Mouse (Mus musculus) CH12.LX (cell line): ENCODE measurements at regions not wholly inside any gene's neighbourhood (a gene's known extent, or its start where the extent isn't known, plus 50 kb on each side); places are given as distances from the start of the nearest gene placed in this dataset.

Source experiments
- DNase-seq: peaks from one replicate; pipeline ENCODE4 v3.0.0-alpha.2; 2013; ENCODE audit errors: extremely low read depth
- H3K27ac ChIP-seq: 2 replicates; pipeline ENCODE4 v1.5.1; 2012; ENCODE audit warnings: low read depth, mild to moderate bottlenecking, control low read depth, moderate library complexity; ENCODE audit not compliant: insufficient read depth
- H3K27me3 ChIP-seq: replicated peaks from 2 replicates; pipeline ENCODE3; 2012; ENCODE audit warnings: inconsistent platforms
- H3K36me3 ChIP-seq, 2 experiments: replicated peaks in 1 of 2; 2 replicates each; pipeline versions ENCODE3 to v1.6.1; 2012; ENCODE audit warnings: inconsistent platforms in 1 of 2, low read length in 1 of 2, mild to moderate bottlenecking in 1 of 2, mixed read lengths in 1 of 2, moderate library complexity in 1 of 2; ENCODE audit not compliant: control insufficient read depth in 1 of 2, insufficient read depth in 1 of 2
- H3K4me1 ChIP-seq, 2 experiments: 2 replicates each; pipeline ENCODE4 v1.6.1; 2012; ENCODE audit warnings: inconsistent platforms in 1 of 2, moderate library complexity in 1 of 2; ENCODE audit not compliant: insufficient read depth in 2 of 2, control insufficient read depth in 1 of 2
- H3K4me2 ChIP-seq: 2 replicates; pipeline ENCODE4 v1.6.1; 2012; ENCODE audit warnings: low read depth, mild to moderate bottlenecking, control low read depth; ENCODE audit not compliant: poor library complexity, insufficient read depth, severe bottlenecking
- H3K4me3 ChIP-seq, 3 experiments: fragments of 150-350 bp in 1 of 3; sonication (generic) in 1 of 3; replicated peaks in 1 of 3; 2 replicates each; pipeline versions ENCODE3 to v1.5.1; 2011 to 2012; ENCODE audit warnings: low read depth in 2 of 3, low read length in 2 of 3, mild to moderate bottlenecking in 2 of 3, moderate library complexity in 2 of 3, control low read depth in 1 of 3, improper control_type of control experiment in 1 of 3, inconsistent platforms in 1 of 3, mixed read lengths in 1 of 3; ENCODE audit not compliant: poor library complexity in 1 of 3
- H3K79me2 ChIP-seq: replicated peaks from 2 replicates; pipeline ENCODE4 v1.6.1; 2012; ENCODE audit warnings: mild to moderate bottlenecking, moderate library complexity; ENCODE audit not compliant: control insufficient read depth, poor library complexity, insufficient read depth, severe bottlenecking; ENCODE audit errors: extremely low read depth
- H3K9ac ChIP-seq: 2 replicates; pipeline ENCODE4 v1.6.1; 2012; ENCODE audit warnings: low read depth, mild to moderate bottlenecking, control low read depth, moderate library complexity; ENCODE audit not compliant: insufficient read depth
- H3K9me3 ChIP-seq: replicated peaks from 2 replicates; pipeline ENCODE3; 2012; ENCODE audit warnings: low read length, inconsistent platforms, mixed read lengths
- CHD2 ChIP-seq: IDR thresholded peaks from 2 replicates; pipeline ENCODE4 v1.6.1; 2011; ENCODE audit warnings: low read length, improper control_type of control experiment
- CTCF ChIP-seq, 2 experiments: IDR thresholded peaks in 1 of 2; conservative IDR thresholded peaks in 1 of 2; 2 replicates each; pipeline ENCODE4 v1.5.1; 2011 to 2012; ENCODE audit warnings: low read depth in 2 of 2, low read length in 2 of 2, improper control_type of control experiment in 1 of 2, inconsistent platforms in 1 of 2, mild to moderate bottlenecking in 1 of 2, moderate library complexity in 1 of 2
- E2F4 ChIP-seq: IDR thresholded peaks from 2 replicates; pipeline ENCODE4 v1.6.1; 2011; ENCODE audit warnings: low read depth, low read length, improper control_type of control experiment; ENCODE audit not compliant: insufficient replicate concordance
- ETS1 ChIP-seq: conservative IDR thresholded peaks from 2 replicates; pipeline ENCODE4 v1.6.1; 2012; ENCODE audit warnings: low read depth, mild to moderate bottlenecking, inconsistent platforms, low read length, improper control_type of control experiment, moderate library complexity
- GABPA ChIP-seq: IDR thresholded peaks from 2 replicates; pipeline ENCODE4 v1.6.1; 2012; ENCODE audit warnings: low read depth, low read length, improper control_type of control experiment, inconsistent platforms; ENCODE audit not compliant: insufficient replicate concordance
- HCFC1 ChIP-seq: IDR thresholded peaks from 2 replicates; pipeline ENCODE4 v1.6.1; 2012; ENCODE audit warnings: low read depth, mild to moderate bottlenecking, inconsistent platforms, low read length, improper control_type of control experiment
- IRF4 ChIP-seq: IDR thresholded peaks from 2 replicates; pipeline ENCODE4 v1.6.1; 2014; ENCODE audit warnings: low read depth, mild to moderate bottlenecking, inconsistent platforms, low read length, improper control_type of control experiment
- JUN ChIP-seq: IDR thresholded peaks from 2 replicates; pipeline ENCODE4 v1.6.1; 2011; ENCODE audit warnings: low read depth, mild to moderate bottlenecking, low read length, improper control_type of control experiment, moderate library complexity; ENCODE audit not compliant: insufficient read depth
- JUND ChIP-seq: conservative IDR thresholded peaks from 2 replicates; pipeline ENCODE4 v1.6.1; 2011; ENCODE audit warnings: low read depth, low read length, improper control_type of control experiment
- MAX ChIP-seq: IDR thresholded peaks from 2 replicates; pipeline ENCODE4 v1.6.1; 2011; ENCODE audit warnings: low read length, improper control_type of control experiment
- MAZ ChIP-seq: IDR thresholded peaks from 2 replicates; pipeline ENCODE4 v1.6.1; 2012; ENCODE audit warnings: low read depth, mild to moderate bottlenecking, inconsistent platforms, low read length, improper control_type of control experiment, moderate library complexity
- MEF2A ChIP-seq: IDR thresholded peaks from 2 replicates; pipeline ENCODE4 v1.6.1; 2014; ENCODE audit warnings: low read depth, mild to moderate bottlenecking, inconsistent platforms, low read length, improper control_type of control experiment, borderline replicate concordance
- MXI1 ChIP-seq: IDR thresholded peaks from 2 replicates; pipeline ENCODE4 v1.6.1; 2011; ENCODE audit warnings: mild to moderate bottlenecking, low read depth, low read length, improper control_type of control experiment
- MYC ChIP-seq: IDR thresholded peaks from 2 replicates; pipeline ENCODE4 v1.6.1; 2011; ENCODE audit warnings: low read depth, mild to moderate bottlenecking, improper control_type of control experiment, low read length
- PAX5 ChIP-seq: IDR thresholded peaks from 2 replicates; pipeline ENCODE4 v1.6.1; 2012; ENCODE audit warnings: low read length, inconsistent platforms, mixed read lengths
- POLR2A ChIP-seq: IDR thresholded peaks from 2 replicates; pipeline ENCODE4 v1.6.1; 2011; ENCODE audit warnings: low read depth, mild to moderate bottlenecking, improper control_type of control experiment, low read length
- RAD21 ChIP-seq: IDR thresholded peaks from 2 replicates; pipeline ENCODE4 v1.6.1; 2011; ENCODE audit warnings: low read depth, mild to moderate bottlenecking, low read length, improper control_type of control experiment, moderate library complexity
- RCOR1 ChIP-seq: conservative IDR thresholded peaks from 2 replicates; pipeline ENCODE4 v1.6.1; 2012; ENCODE audit warnings: low read depth, mild to moderate bottlenecking, inconsistent platforms, low read length, improper control_type of control experiment
- SIN3A ChIP-seq: IDR thresholded peaks from 2 replicates; pipeline ENCODE4 v1.6.1; 2012; ENCODE audit warnings: low read length, improper control_type of control experiment, inconsistent platforms
- TBP ChIP-seq: conservative IDR thresholded peaks from 2 replicates; pipeline ENCODE4 v1.6.1; 2011; ENCODE audit warnings: low read depth, low read length, improper control_type of control experiment
- UBTF ChIP-seq: IDR thresholded peaks from 2 replicates; pipeline ENCODE4 v1.6.1; 2012; ENCODE audit warnings: low read depth, mild to moderate bottlenecking, inconsistent platforms, low read length, improper control_type of control experiment, moderate library complexity
- ZC3H11A ChIP-seq: IDR thresholded peaks from 2 replicates; pipeline ENCODE4 v1.6.1; 2012; ENCODE audit warnings: low read depth, mild to moderate bottlenecking, inconsistent platforms, low read length, improper control_type of control experiment
- ZKSCAN1 ChIP-seq: IDR thresholded peaks from 2 replicates; pipeline ENCODE4 v1.6.1; 2012; ENCODE audit warnings: low read depth, inconsistent platforms, low read length, improper control_type of control experiment, borderline replicate concordance
- ZNF384 ChIP-seq: IDR thresholded peaks from 2 replicates; pipeline ENCODE4 v1.6.1; 2012; ENCODE audit warnings: low read depth, low read length, improper control_type of control experiment, inconsistent platforms
- dilution Hi-C: fragments of 300-500 bp; cut with MboI; formaldehyde crosslinking; loops from 2 replicates; pipeline ENCODE4 v1.14.3; 2020; ENCODE audit warnings: low sequenced_read_pairs; ENCODE audit not compliant: extremely low pct_unique_long_range_greater_than_20kb, extremely low pct_ligation_motif_present
- in situ Hi-C: fragments of 300-500 bp; cut with MboI; formaldehyde crosslinking; loops from 3 replicates; pipeline ENCODE4 v1.14.3; 2019; ENCODE audit warnings: low sequenced_read_pairs, low pct_ligation_motif_present, low pct_unique_long_range_greater_than_20kb, mixed read lengths

GRCm38 (mm10) chr15:7694037-7694436, 116.6 kb upstream of the Gdnf start:
- DNase-seq = no peak
- no peak overlapping the region for H3K27ac ChIP-seq
- no peaks in the 10 kb centered on the region for H3K4me1 ChIP-seq
- no peak for TF ChIP-seq POLR2A
- TF ChIP-seq CHD2 = no peak
- no peak for TF ChIP-seq TBP
- TF ChIP-seq IRF4 = no peak
- no peak for TF ChIP-seq GABPA
- TF ChIP-seq MXI1 = no peak
- no peak for TF ChIP-seq HCFC1
- no peak for TF ChIP-seq E2F4
- TF ChIP-seq UBTF = no peak
- no peak for TF ChIP-seq MAX
- no peak for TF ChIP-seq JUND
- no peak for TF ChIP-seq RCOR1
- TF ChIP-seq MYC = no peak
- TF ChIP-seq PAX5 = no peak
- no peak for TF ChIP-seq MAZ
- TF ChIP-seq JUN = no peak
- TF ChIP-seq ZNF384 = no peak
- TF ChIP-seq, all 38 proteins: peak for 0
- Histone ChIP-seq H3K79me2 (no peaks in the 10 kb centered on the region), H3K9me3 (no peaks in the 10 kb centered on the region), H3K4me3 (no peak overlapping the region), H3K9ac (no peak overlapping the region), H3K27me3 (no peaks in the 10 kb centered on the region), H3K36me3 (no peaks in the 10 kb centered on the region), H3K4me2 (no peak overlapping the region)
- dilution Hi-C loops (no loop called here), in situ Hi-C loops (no loop called here)

GRCm38 (mm10) chr15:7697724-7698123, 112.9 kb upstream of the Gdnf start:
- in situ Hi-C loops = no loop called here
- TF ChIP-seq IRF4 (no peak), SIN3A (no peak), POLR2A (no peak), ZKSCAN1 (no peak), MYC (no peak), MXI1 (no peak), HCFC1 (no peak), MEF2A (no peak), UBTF (no peak), PAX5 (no peak), ZC3H11A (no peak), CTCF (conservative IDR thresholded peaks at IDR 0.05 in 1 of 2, IDR thresholded peaks at IDR 0.05 in 1 of 2; ENCODE audit: low read depth in 2 of 2, low read length in 2 of 2) (no peak), ETS1 (no peak), RAD21 (no peak)
- TF ChIP-seq, all 38 proteins: peak for 0
- no peaks in the 10 kb centered on the region for H3K27me3 ChIP-seq
- no peak overlapping the region for H3K4me2 ChIP-seq
- H3K27ac ChIP-seq = no peak overlapping the region
- H3K4me1 ChIP-seq = no peaks in the 10 kb centered on the region
- DNase-seq = no peak
- no peaks in the 10 kb centered on the region for H3K79me2 ChIP-seq
- H3K4me3 ChIP-seq = no peak overlapping the region
- H3K9ac ChIP-seq = no peak overlapping the region
- no peaks in the 10 kb centered on the region for H3K9me3 ChIP-seq
- dilution Hi-C loops = no loop called here
- H3K36me3 ChIP-seq = no peaks in the 10 kb centered on the region
